16 mouse cellular contexts compared by ENCODE assay signal in genomic region chr9:105696818-105697564, GRCm38 (mm10). TPM values are rescaled to one million over a fixed set of nuclear protein-coding genes. Genes with fewer than 3 reads are reported as not detected.
DNase-seq lines count a peak whose midpoint lies in the region; ATAC-seq and TF ChIP-seq lines count a peak whose summit lies in the region.
"Had no signal": no experiment of that assay in that cellular context is flagged by ENCODE, and none has a peak within 500 bp of the region (broad histone marks: within the 10 kb centered on the region; RNA-seq: fewer than 3 reads in every experiment).

No protein-coding gene starts in this region.

- no peaks in the 10 kb centered on the region for H3K79me2 ChIP-seq in heart, adult 2 months (replicated peaks; ENCODE audit: control insufficient read depth, insufficient read depth, low read length)

- WGBS in heart, embryonic 15.5 days, result 63% methylated on average over 7 of the region's 7 CpGs
- 59% methylated on average over 7 of the region's 7 CpGs for WGBS in heart, adult 2 months
- 64% methylated on average over 7 of the region's 7 CpGs for WGBS in lung, embryonic 16.5 days
- 74% methylated on average over 7 of the region's 7 CpGs for WGBS in lung, adult 2 months

- no peak for TF ChIP-seq POLR2A in heart, adult 2 months (IDR thresholded peaks at IDR 0.05; ENCODE audit: insufficient read depth, low read depth, low read length)
- no peak for TF ChIP-seq POLR2A in lung, adult 2 months (IDR thresholded peaks at IDR 0.05; ENCODE audit: borderline replicate concordance, extremely low read depth, low read depth, low read length)

- no peak overlapping the region for H3K4me3 ChIP-seq in heart, embryonic 15.5 days
- H3K4me3 ChIP-seq in heart, adult 2 months, result no peak overlapping the region
- no peak overlapping the region for H3K4me3 ChIP-seq in lung, embryonic 16.5 days (ENCODE audit: low read length)
- H3K4me3 ChIP-seq in lung, adult 2 months (replicated peaks; ENCODE audit: extremely low read depth, low read depth, low read length), result no peak overlapping the region
- H3K4me3 ChIP-seq: embryonic facial prominence, embryonic 15.5 days; neural tube, embryonic 12.5 days had no signal

- H3K4me1 ChIP-seq in heart, embryonic 15.5 days (replicated peaks), result peaks cover 51% of the 10 kb centered on the region
- no peaks in the 10 kb centered on the region; the same call in 1 of the 2 replicates for H3K4me1 ChIP-seq in heart, adult 2 months (ENCODE audit: control insufficient read depth, insufficient read depth, low read length)
- peaks cover 18% of the 10 kb centered on the region for H3K4me1 ChIP-seq in lung, embryonic 16.5 days (replicated peaks; ENCODE audit: control insufficient read depth, insufficient read depth, low read length)
- 0 out of 2 replicates have a peak, but pooled peaks cover 2% of the 10 kb centered on the region for H3K4me1 ChIP-seq in lung, adult 2 months (ENCODE audit: control insufficient read depth, insufficient read depth, low read length)
- H3K4me1 ChIP-seq: neural tube, embryonic 12.5 days had no signal

- ATAC-seq in heart, embryonic 15.5 days (replicated peaks; ENCODE audit: insufficient number of reproducible peaks, insufficient read depth, low FRiP score, low read depth), result 0 out of 2 replicates have a peak, but pooled peaks have one; percentile 9
- peak; percentile 15; the same call in 1 of the 2 replicates for ATAC-seq in lung, embryonic 16.5 days (ENCODE audit: low read depth)
- no peak for ATAC-seq in inflammation-experienced regulatory T-cells, adult 6 months
- ATAC-seq: forebrain, postnatal 0 days had no signal

- H3K27me3 ChIP-seq in heart, embryonic 15.5 days, result peaks cover 7% of the 10 kb centered on the region; the same call in 1 of the 2 replicates
- no peaks in the 10 kb centered on the region for H3K27me3 ChIP-seq in heart, adult 2 months (ENCODE audit: control insufficient read depth, insufficient read depth, low read length)
- H3K27me3 ChIP-seq in lung, embryonic 16.5 days (ENCODE audit: control insufficient read depth, insufficient read depth, low read depth, low read length), result no peaks in the 10 kb centered on the region
- H3K27me3 ChIP-seq: embryonic facial prominence, embryonic 15.5 days; neural tube, embryonic 12.5 days had no signal

- no peaks in the 10 kb centered on the region for H3K9me3 ChIP-seq in heart, embryonic 15.5 days (replicated peaks)
- H3K9me3 ChIP-seq in lung, embryonic 16.5 days (ENCODE audit: control insufficient read depth, low read length), result no peaks in the 10 kb centered on the region
- H3K9me3 ChIP-seq: embryonic facial prominence, embryonic 15.5 days; neural tube, embryonic 12.5 days had no signal

- H3K27ac ChIP-seq in heart, embryonic 15.5 days, result peak overlapping the region; percentile 85
- no peak overlapping the region; the same call in 1 of the 2 replicates for H3K27ac ChIP-seq in heart, adult 2 months
- H3K27ac ChIP-seq in lung, embryonic 16.5 days (ENCODE audit: low read length), result no peak overlapping the region
- H3K27ac ChIP-seq: embryonic facial prominence, embryonic 15.5 days; liver, embryonic 14.5 days; neural tube, embryonic 12.5 days had no signal

- TF ChIP-seq EP300 in heart, adult 2 months (IDR thresholded peaks at IDR 0.05; ENCODE audit: insufficient read depth, low read depth, low read length), result no peak

- no peak for DNase-seq in heart, adult 2 months
- DNase-seq in lung, adult 2 months, result no peak
- DNase-seq in Muller cell, postnatal 12 days (ENCODE audit: inconsistent ontology term), result peak; percentile 82
- peak; percentile 33 to 37 for DNase-seq in heart, postnatal 10 days
- DNase-seq in spleen, adult 12 weeks (ENCODE audit: low spot score), result no peak
- DNase-seq: cerebellum, postnatal 36 days; forebrain, postnatal 0 days; right cerebral cortex, adult 18-20 months; thymus, postnatal 25 days had no signal

- H3K9ac ChIP-seq in heart, embryonic 15.5 days, result no peak overlapping the region
- H3K9ac ChIP-seq in heart, adult 2 months (ENCODE audit: low read depth, low read length), result no peak overlapping the region
- H3K9ac ChIP-seq in lung, embryonic 16.5 days (ENCODE audit: low read length), result no peak overlapping the region
- H3K9ac ChIP-seq: embryonic facial prominence, embryonic 15.5 days; forebrain, postnatal 0 days; liver, embryonic 14.5 days; neural tube, embryonic 12.5 days had no signal

- no peak for TF ChIP-seq CTCF in heart, adult 2 months (IDR thresholded peaks at IDR 0.05)
- TF ChIP-seq CTCF in lung, adult 2 months (IDR thresholded peaks at IDR 0.05; ENCODE audit: insufficient read depth, low read length), result no peak

- intact Hi-C loops in heart, adult 2 months (cut with DNase I), result loop anchor here (10.0 kb wide), 1 partner anchor 418 kb away; no protein-coding TSS in a partner anchor
- intact Hi-C loops in heart, postnatal 10 days (cut with DNase I), result no loop called here

- no peaks in the 10 kb centered on the region for H3K36me3 ChIP-seq in heart, embryonic 15.5 days
- H3K36me3 ChIP-seq in heart, adult 2 months (ENCODE audit: control insufficient read depth, insufficient read depth, low read length), result no peaks in the 10 kb centered on the region
- H3K36me3 ChIP-seq in lung, embryonic 16.5 days (ENCODE audit: control insufficient read depth, insufficient read depth, low read length), result no peaks in the 10 kb centered on the region
- H3K36me3 ChIP-seq: embryonic facial prominence, embryonic 15.5 days; neural tube, embryonic 12.5 days had no signal

- peak overlapping the region; percentile 21; the same call in 1 of the 2 replicates for H3K4me2 ChIP-seq in heart, embryonic 15.5 days
- H3K4me2 ChIP-seq in lung, embryonic 16.5 days (ENCODE audit: low read depth, low read length), result no peak overlapping the region
- H3K4me2 ChIP-seq: embryonic facial prominence, embryonic 15.5 days; midbrain, embryonic 11.5 days; neural tube, embryonic 12.5 days had no signal

RNA-seq across cellular contexts. Expression of gene Pik3r4, which starts 54.2 kb away (rescaled TPM):
- 12.3 and 15.4 TPM in 2 replicates for polyA plus RNA-seq in heart, embryonic 15.5 days (2015; fragmentation: Nextera tagmentation; extraction: Ambion mirVana)
- 10 to 100 TPM; 19.6 to 19.8 TPM for total RNA-seq in heart, adult 2 months (2021)
- polyA plus RNA-seq in heart, adult 2 months (2012; rRNA removed), result 11.9 and 16.5 TPM in 2 replicates
- 19.8 and 20.0 TPM in 2 replicates for polyA plus RNA-seq in lung, embryonic 16.5 days (2015; fragmentation: Nextera tagmentation; extraction: Ambion mirVana)
- polyA plus RNA-seq in lung, adult 2 months (2012; rRNA removed), result 17.1 and 18.8 TPM in 2 replicates
- 10 to 100 TPM; 23.0 to 26.1 TPM for total RNA-seq in heart, postnatal 10 days (2021)
- 10 to 100 TPM; 12.7 to 20.8 (median 14.7) TPM for polyA plus RNA-seq in inflammation-experienced regulatory T-cells, adult 6 months (2017; shearing (Covaris generic))

Comparison
In these comparisons a context has a peak if more than half of its experiments do, and no peak if none do; other contexts are left out.
1. DNase-seq: peak in Muller cell, postnatal 12 days (single experiment) and heart, postnatal 10 days (2 of 2); none in heart, adult 2 months (0 of 2), lung, adult 2 months (single experiment) and spleen, adult 12 weeks (single experiment).